Mouse (Mus musculus): Measurements from ENCODE around the gene Tm4sf19. TPM values are rescaled to one million over a fixed set of nuclear protein-coding genes. Genes with fewer than 3 reads are reported as not detected.

The Tm4sf19 gene
- total and polyA plus RNA-seq, 2 experiments from 2014 or later = 0.48 TPM; not detected in 1

DNA sequence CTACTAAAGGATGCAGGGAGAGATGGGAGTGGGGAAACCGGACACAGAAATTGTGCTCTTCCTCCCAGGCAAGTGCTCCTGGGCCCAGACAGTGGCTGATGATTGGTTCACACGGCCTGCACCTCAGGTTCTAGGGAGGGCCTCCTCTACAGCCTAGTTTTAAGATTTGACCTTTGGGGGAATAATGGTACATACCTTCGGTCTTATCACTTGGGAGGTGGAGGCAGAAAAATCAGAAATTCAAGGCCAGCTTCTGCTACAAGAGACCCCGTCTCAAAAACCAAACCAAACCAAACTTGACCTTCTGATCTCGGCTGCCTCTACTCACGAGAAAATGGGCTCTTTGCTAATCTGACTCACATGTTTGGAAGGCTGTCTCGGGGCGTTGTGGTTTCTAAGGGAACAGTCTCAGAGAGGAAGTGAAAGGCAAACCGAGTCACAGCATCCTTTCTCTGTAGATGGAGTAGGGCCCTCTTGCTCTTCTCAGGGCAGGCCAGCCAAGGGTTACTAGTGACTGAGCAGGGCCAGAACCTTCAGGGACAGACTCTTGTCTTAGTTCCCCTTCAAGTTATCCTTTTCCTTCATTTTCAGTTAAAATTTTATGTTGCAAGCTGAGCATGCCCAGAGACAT, 1.1 kb downstream of the Tm4sf19 start:
- Histone ChIP-seq H3K4me2 (ENCODE audit: low read depth) (no peak overlapping the region), H3K36me3 (ENCODE audit: insufficient read depth) (no peaks in the 10 kb centered on the region), H3K4me3 (ENCODE audit: low read depth, low read length) (no peak overlapping the region), H3K4me1 (ENCODE audit: insufficient read depth) (no peaks in the 10 kb centered on the region), H3K27ac (ENCODE audit: low read depth, low read length) (no peak overlapping the region), H3K9ac (no peak overlapping the region), H3K27me3 (ENCODE audit: insufficient read depth, low read length) (no peaks in the 10 kb centered on the region), H3K9me3 (ENCODE audit: low read length) (no peaks in the 10 kb centered on the region)
- DNase-seq = no peak
- WGBS = 87% methylated on average over 9 of the region's 9 CpGs
- ATAC-seq = no peak
- TF ChIP-seq CTCF (IDR thresholded peaks at IDR 0.05; ENCODE audit: low read depth) = no peak

DNA sequence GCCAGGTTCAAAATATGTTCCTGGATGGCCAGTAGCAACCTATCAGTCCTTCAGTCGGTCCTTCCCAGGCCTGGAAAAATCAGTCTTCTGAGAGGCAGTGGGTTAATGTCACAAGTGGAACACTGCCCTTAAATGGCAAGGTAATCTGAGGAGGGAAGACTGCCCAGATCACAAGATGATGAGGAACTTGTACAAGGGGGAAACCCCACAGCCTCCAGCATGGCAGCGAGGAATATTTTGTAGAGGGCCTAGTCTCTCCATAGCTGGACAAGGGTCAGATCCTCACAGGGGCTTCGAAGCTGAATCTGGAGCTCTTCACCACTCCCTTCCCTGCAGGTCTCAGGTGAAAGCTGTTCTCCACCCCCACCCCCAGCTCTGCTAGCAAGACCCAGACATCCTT, 2.5 kb downstream of the Tm4sf19 start:
- no peak for ATAC-seq

DNA sequence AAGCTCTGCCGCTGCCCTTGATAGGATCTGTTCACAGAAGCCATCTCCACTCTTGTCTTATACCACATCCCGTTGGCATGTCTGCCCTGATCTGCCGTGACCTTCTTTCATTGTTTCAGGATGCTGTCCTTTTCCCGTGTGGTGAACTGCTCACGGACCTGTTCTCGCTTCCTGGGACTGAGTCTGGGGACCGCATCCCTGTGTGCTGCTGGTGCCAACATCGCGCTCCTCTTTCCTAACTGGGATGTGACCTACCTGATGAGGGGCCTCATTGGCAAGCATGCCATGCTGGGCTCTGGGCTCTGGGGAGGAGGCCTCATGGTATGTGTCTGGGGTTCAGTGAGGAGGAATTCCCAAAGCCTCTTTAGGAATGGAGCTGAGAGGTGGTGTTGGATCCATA, 5.4 kb downstream of the Tm4sf19 start:
- Histone ChIP-seq H3K9ac (no peak overlapping the region), H3K4me3 (ENCODE audit: low read depth, low read length) (no peak overlapping the region), H3K4me2 (ENCODE audit: low read depth) (no peak overlapping the region), H3K9me3 (ENCODE audit: low read length) (no peaks in the 10 kb centered on the region), H3K27ac (ENCODE audit: low read depth, low read length) (no peak overlapping the region), H3K27me3 (ENCODE audit: insufficient read depth, low read length) (no peaks in the 10 kb centered on the region), H3K36me3 (ENCODE audit: insufficient read depth) (no peaks in the 10 kb centered on the region), H3K4me1 (ENCODE audit: insufficient read depth) (no peaks in the 10 kb centered on the region)
- 91% methylated on average over 9 of the region's 9 CpGs for WGBS
- no peak for ATAC-seq
- no peak for DNase-seq
- no peak for TF ChIP-seq CTCF (IDR thresholded peaks at IDR 0.05; ENCODE audit: low read depth)

More for the DNA sequence above, 2.5 kb downstream of the Tm4sf19 start:
- Histone ChIP-seq H3K9me3 (ENCODE audit: low read length) (no peaks in the 10 kb centered on the region), H3K36me3 (ENCODE audit: insufficient read depth) (no peaks in the 10 kb centered on the region), H3K4me1 (ENCODE audit: insufficient read depth) (no peaks in the 10 kb centered on the region), H3K27me3 (ENCODE audit: insufficient read depth, low read length) (no peaks in the 10 kb centered on the region), H3K4me2 (ENCODE audit: low read depth) (no peak overlapping the region), H3K4me3 (ENCODE audit: low read depth, low read length) (no peak overlapping the region), H3K9ac (no peak overlapping the region), H3K27ac (ENCODE audit: low read depth, low read length) (no peak overlapping the region)
- DNase-seq = no peak
- WGBS = 89% methylated on average over 3 of the region's 3 CpGs
- no peak for TF ChIP-seq CTCF (IDR thresholded peaks at IDR 0.05; ENCODE audit: low read depth)

DNA sequence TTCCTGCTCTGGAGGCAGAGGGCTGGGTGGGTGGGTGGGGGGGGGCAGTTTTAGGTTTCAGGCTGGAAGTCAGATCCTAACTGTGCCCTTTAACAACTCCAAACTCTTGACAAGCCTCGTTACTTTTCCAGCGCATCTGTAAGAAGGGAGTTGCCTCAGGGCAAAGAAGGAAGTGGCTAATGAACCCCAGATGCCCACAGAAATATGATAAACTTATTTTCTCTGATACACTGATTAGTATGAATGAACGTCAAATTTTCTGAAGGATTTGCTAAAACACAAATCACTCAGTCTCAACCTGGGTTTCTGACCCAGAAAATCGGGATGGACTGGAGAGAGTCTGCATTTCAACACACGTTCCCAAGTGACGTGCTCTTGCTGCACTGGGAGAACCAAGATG, 6.4 kb downstream of the Tm4sf19 start:
- DNase-seq (no peak), ATAC-seq (no peak)
- Histone ChIP-seq H3K4me3 (ENCODE audit: low read depth, low read length) (no peak overlapping the region), H3K4me1 (ENCODE audit: insufficient read depth) (no peaks in the 10 kb centered on the region), H3K27me3 (ENCODE audit: insufficient read depth, low read length) (no peaks in the 10 kb centered on the region), H3K27ac (ENCODE audit: low read depth, low read length) (no peak overlapping the region), H3K4me2 (ENCODE audit: low read depth) (no peak overlapping the region), H3K9ac (no peak overlapping the region), H3K9me3 (ENCODE audit: low read length) (no peaks in the 10 kb centered on the region), H3K36me3 (ENCODE audit: insufficient read depth) (no peaks in the 10 kb centered on the region)
- 81% methylated on average over 6 of the region's 6 CpGs for WGBS
- no peak for TF ChIP-seq CTCF (IDR thresholded peaks at IDR 0.05; ENCODE audit: low read depth)

DNA sequence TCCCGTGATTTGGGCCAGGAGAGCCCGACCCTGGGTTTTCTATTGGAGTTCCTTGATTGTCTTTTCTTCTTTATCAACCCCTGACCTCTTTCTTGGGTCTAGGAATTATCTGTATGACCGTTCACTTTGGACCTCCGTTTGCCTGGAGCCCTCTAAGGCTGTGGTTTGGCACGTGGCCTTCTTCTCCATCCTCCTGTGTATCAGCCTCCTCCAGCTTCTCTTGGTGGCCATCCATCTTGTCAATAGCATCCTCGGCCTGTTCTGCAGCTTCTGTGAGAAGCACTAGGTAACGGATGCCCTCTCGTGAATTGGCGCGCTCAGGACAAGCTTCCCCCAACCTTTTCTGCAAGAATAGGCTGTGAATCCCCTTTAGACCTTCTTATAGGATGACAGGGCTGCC, 7.4 kb downstream of the Tm4sf19 start:
- no peak for ATAC-seq
- no peak for DNase-seq
- Histone ChIP-seq H3K9ac (no peak overlapping the region), H3K4me1 (ENCODE audit: insufficient read depth) (no peaks in the 10 kb centered on the region), H3K4me2 (ENCODE audit: low read depth) (no peak overlapping the region), H3K27ac (ENCODE audit: low read depth, low read length) (no peak overlapping the region), H3K27me3 (ENCODE audit: insufficient read depth, low read length) (no peaks in the 10 kb centered on the region), H3K9me3 (ENCODE audit: low read length) (no peaks in the 10 kb centered on the region), H3K36me3 (ENCODE audit: insufficient read depth) (no peaks in the 10 kb centered on the region), H3K4me3 (ENCODE audit: low read depth, low read length) (no peak overlapping the region)
- 84% methylated on average over 10 of the region's 10 CpGs for WGBS
- no peak for TF ChIP-seq CTCF (IDR thresholded peaks at IDR 0.05; ENCODE audit: low read depth)

DNA sequence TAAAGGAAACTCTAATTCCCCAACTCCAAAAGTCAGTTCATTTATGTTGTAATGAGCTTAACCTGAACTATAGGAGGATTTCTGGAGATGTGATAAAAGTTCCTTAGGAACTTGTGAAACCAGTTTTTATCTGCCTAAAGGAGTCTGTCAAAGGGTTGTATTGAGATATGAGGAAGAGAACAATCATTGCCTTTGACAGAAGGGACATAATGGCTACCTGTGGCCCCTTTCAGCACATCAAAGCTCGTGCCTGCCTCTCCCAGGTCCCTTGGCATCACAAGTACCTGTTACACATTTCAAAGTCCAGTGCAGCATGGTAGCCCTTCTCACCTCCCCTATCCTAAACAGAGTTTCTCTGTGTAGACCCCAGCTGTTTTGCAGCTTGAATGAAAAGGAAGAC, 17.2 kb downstream of the Tm4sf19 start:
- Histone ChIP-seq H3K36me3 (ENCODE audit: insufficient read depth) (no peaks in the 10 kb centered on the region), H3K9me3 (ENCODE audit: low read length) (no peaks in the 10 kb centered on the region), H3K4me1 (ENCODE audit: insufficient read depth) (0 out of 2 replicates have a peak, but pooled peaks cover 8% of the 10 kb centered on the region), H3K9ac (no peak overlapping the region), H3K27me3 (ENCODE audit: insufficient read depth, low read length) (no peaks in the 10 kb centered on the region), H3K4me3 (ENCODE audit: low read depth, low read length) (no peak overlapping the region), H3K27ac (ENCODE audit: low read depth, low read length) (no peak overlapping the region), H3K4me2 (ENCODE audit: low read depth) (no peak overlapping the region)
- ATAC-seq (no peak), DNase-seq (no peak)
- no peak for TF ChIP-seq CTCF (IDR thresholded peaks at IDR 0.05; ENCODE audit: low read depth)
- 71% methylated on average over 1 of the region's 1 CpGs for WGBS

DNA sequence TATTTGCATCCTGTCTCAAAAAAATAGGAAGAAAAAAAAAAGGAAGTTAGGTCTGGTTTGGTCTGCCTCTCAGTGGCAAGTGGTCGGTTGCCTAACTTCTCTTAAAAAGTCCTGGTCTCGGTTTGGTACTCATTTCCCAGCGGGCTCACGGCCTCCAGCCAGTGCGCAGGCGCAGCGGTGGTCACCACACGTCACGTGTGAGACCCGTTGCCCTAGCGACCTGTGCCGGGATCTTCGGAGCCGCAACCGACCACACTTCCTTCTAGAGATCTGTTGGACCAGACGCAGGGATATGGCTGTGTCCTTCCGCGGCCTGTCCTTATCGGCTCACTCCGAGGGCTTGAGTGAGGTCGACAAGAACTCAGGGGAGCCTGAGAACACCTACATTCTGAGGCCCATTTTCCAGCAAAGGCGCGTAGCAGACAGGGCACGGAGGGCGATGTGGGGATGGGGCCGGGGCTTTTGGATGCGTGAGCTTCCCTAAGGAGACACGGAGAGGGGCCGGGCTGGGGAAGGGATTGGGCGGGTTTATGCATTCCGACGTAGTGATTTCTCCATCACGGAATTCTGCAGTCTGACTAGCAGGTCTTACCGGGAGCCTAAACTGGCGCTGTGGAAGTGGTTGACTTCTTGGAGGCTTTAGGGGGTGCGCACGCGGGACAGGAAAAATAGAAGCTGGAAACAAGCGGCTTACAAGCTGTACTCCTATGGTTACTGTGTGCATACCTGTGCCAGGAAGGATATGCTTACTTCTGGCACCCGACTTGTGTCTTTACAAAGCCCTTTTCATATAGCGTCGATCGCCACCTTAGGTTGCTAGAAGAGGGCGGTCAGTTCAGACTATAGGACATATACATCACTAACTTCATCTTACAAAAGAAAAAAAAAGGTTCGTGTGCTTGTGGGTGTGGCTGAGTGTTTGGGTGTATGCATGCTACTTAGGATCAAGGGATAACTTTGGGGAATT, 19.5 kb downstream of the Tm4sf19 start, which contains the start of gene Tctex1d2:
TSS of gene Tctex1d2 (plus strand) at position 186 of the 967 bp plus-strand sequence.
- H3K4me1 ChIP-seq (ENCODE audit: insufficient read depth) = 0 out of 2 replicates have a peak, but pooled peaks cover 8% of the 10 kb centered on the region
- peak; percentile 94 for DNase-seq
- no peaks in the 10 kb centered on the region for H3K27me3 ChIP-seq (ENCODE audit: insufficient read depth, low read length)
- peak; percentile 98 for ATAC-seq
- H3K27ac ChIP-seq (ENCODE audit: low read depth, low read length) = peak within 1 kb of the TSS; percentile 87
- H3K9me3 ChIP-seq (ENCODE audit: low read length) = no peaks in the 10 kb centered on the region
- H3K9ac ChIP-seq = peak within 1 kb of the TSS; percentile 66
- TF ChIP-seq CTCF (IDR thresholded peaks at IDR 0.05; ENCODE audit: low read depth) = peak; percentile 12; the same call in 1 of the 2 replicates
- 2% methylated on average over 45 of the region's 45 CpGs for WGBS
- H3K4me3 ChIP-seq (ENCODE audit: low read depth, low read length) = peak within 1 kb of the TSS; percentile 54
- no peaks in the 10 kb centered on the region for H3K36me3 ChIP-seq (ENCODE audit: insufficient read depth)
- peak within 1 kb of the TSS; percentile 65 for H3K4me2 ChIP-seq (ENCODE audit: low read depth)
